Mouse (Mus musculus): ENCODE data around the gene Fgd6.

DNA sequence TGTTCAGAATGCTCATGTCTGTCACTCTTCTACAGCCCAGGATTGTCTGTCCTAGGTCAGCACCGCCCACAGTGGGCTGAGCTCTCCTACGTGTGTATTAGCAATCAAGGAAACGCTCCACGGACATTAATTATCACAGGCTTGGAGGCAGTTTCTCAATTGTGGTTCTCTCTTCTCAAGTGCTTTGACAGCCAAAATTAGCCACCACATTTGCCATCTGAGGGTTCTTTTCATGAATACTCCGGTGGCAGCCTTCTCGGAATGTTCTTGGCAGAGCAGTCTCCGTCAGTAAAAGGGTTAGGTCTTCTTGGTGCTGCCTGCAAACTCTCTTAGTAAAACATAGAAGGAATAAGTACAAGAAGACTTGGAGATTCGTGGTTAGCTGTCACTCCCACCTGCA lies 50.5 kb downstream of the Fgd6 start:
- TF ChIP-seq POLR2A (IDR thresholded peaks at IDR 0.05; ENCODE audit: low read depth, low read length) = no peak
- TF ChIP-seq CTCF (conservative IDR thresholded peaks at IDR 0.05; ENCODE audit: insufficient read depth, insufficient read length, low read depth, low read length) = no peak
